Mouse (Mus musculus) midbrain, postnatal 0 days (tissue): ENCODE data around the gene C2cd4c. TPM values are rescaled to one million over a fixed set of nuclear protein-coding genes. Genes with fewer than 3 reads are reported as not detected.

Experiments used
- ATAC-seq: fragments of 200-750 bp; cut with Nextera tagmentation; 2 replicates; pipeline ENCODE4 v1.8.0; 2017; ENCODE audit warnings: moderate number of reproducible peaks, mild to moderate bottlenecking, moderate TSS enrichment, moderate library complexity; ENCODE audit not compliant: low FRiP score
- DNase-seq: peaks from one replicate; pipeline ENCODE4 v3.0.0-alpha.2; 2015; ENCODE audit warnings: low spot score
- H3K27ac ChIP-seq: fragments of 300-500 bp; sonication (generic); 2 replicates; pipeline ENCODE4 v1.5.1; 2014; ENCODE audit warnings: low read depth, mild to moderate bottlenecking, low read length, mixed read lengths
- H3K27me3 ChIP-seq: fragments of 300-500 bp; sonication (generic); 2 replicates; pipeline ENCODE4 v1.6.1; 2014; ENCODE audit warnings: low read length, control low read depth, mixed read lengths; ENCODE audit not compliant: insufficient read depth
- H3K36me3 ChIP-seq: fragments of 300-500 bp; sonication (generic); 2 replicates; pipeline ENCODE4 v1.6.1; 2014; ENCODE audit warnings: low read length, control low read depth, mixed read lengths; ENCODE audit not compliant: insufficient read depth
- H3K4me1 ChIP-seq: fragments of 300-500 bp; sonication (generic); 2 replicates; pipeline ENCODE4 v1.6.1; 2014; ENCODE audit warnings: mild to moderate bottlenecking, control low read depth, antibody characterized with exemption, low read length, mixed read lengths; ENCODE audit not compliant: insufficient read depth
- H3K4me2 ChIP-seq: fragments of 300-500 bp; sonication (generic); 2 replicates; pipeline ENCODE4 v1.6.1; 2014; ENCODE audit warnings: low read depth, mild to moderate bottlenecking, low read length, mixed read lengths; ENCODE audit not compliant: poor library complexity, severe bottlenecking
- H3K4me3 ChIP-seq: fragments of 300-500 bp; sonication (generic); 2 replicates; pipeline ENCODE4 v1.5.1; 2014; ENCODE audit warnings: low read depth, mild to moderate bottlenecking, low read length, moderate library complexity
- H3K9ac ChIP-seq: fragments of 300-500 bp; sonication (generic); replicated peaks from 2 replicates; pipeline ENCODE4 v1.6.1; 2014; ENCODE audit warnings: mild to moderate bottlenecking, low read length, moderate library complexity, mixed read lengths; ENCODE audit not compliant: poor library complexity, severe bottlenecking
- H3K9me3 ChIP-seq: fragments of 300-500 bp; sonication (generic); 2 replicates; pipeline ENCODE4 v1.6.1; 2016; ENCODE audit warnings: low read length, control low read depth
- CTCF ChIP-seq: IDR thresholded peaks from 2 replicates; pipeline ENCODE4 v1.5.1; 2016; ENCODE audit warnings: antibody characterized with exemption, mild to moderate bottlenecking
- WGBS: fragments of 180-500 bp; shearing (Covaris S2); extraction: QIAGEN DNeasy Blood & Tissue Kit; methylation state at CpG from one replicate; pipeline ENCODE4 v1.1.7; 2014; 5-methylcytosine and 5-hydroxymethylcytosine counted together
- polyA plus RNA-seq: library from polyadenylated mRNA; unstranded; fragments of >200 nt; fragmentation: Nextera tagmentation; extraction: Ambion mirVana; gene quantifications from 2 replicates; pipeline ENCODE4 v1.2.1, GENCODE M21; 2015
- total RNA-seq: library from RNA; depleted of rRNA; stranded (reverse); fragments of >200 nt; gene quantifications from 2 replicates; pipeline ENCODE4 v1.2.3, GENCODE M21; 2014

C2cd4c gene
- total and polyA plus RNA-seq, 2 experiments from 2014 or later: 1.7 to 43.6 TPM

GRCm38 (mm10) chr10:79633006-79633777 lies 19.4 kb upstream of the C2cd4c start:
- H3K9me3 ChIP-seq: no peaks in the 10 kb centered on the region
- no peak overlapping the region for H3K4me2 ChIP-seq
- no peak overlapping the region for H3K4me3 ChIP-seq
- ATAC-seq (no peak), DNase-seq (no peak)
- no peak overlapping the region for H3K9ac ChIP-seq
- 0 out of 2 replicates have a peak, but pooled peaks cover 3% of the 10 kb centered on the region for H3K36me3 ChIP-seq
- 83% methylated on average over 17 of the region's 17 CpGs for WGBS
- H3K27me3 ChIP-seq: no peaks in the 10 kb centered on the region
- TF ChIP-seq CTCF: no peak
- H3K4me1 ChIP-seq: peaks cover 9% of the 10 kb centered on the region; the same call in 1 of the 2 replicates
- H3K27ac ChIP-seq: no peak overlapping the region

- Histone ChIP-seq H3K27me3 (no peaks in the 10 kb centered on the region), H3K36me3 (peaks cover 7% of the 10 kb centered on the region; the same call in 1 of the 2 replicates), H3K27ac (no peak overlapping the region), H3K9me3 (no peaks in the 10 kb centered on the region), H3K4me3 (no peak overlapping the region), H3K9ac (no peak overlapping the region), H3K4me1 (peaks cover 3% of the 10 kb centered on the region; the same call in 1 of the 2 replicates), H3K4me2 (no peak overlapping the region)
- 77% methylated on average over 4 of the region's 4 CpGs for WGBS
- TF ChIP-seq CTCF: no peak
- ATAC-seq (no peak), DNase-seq (peak; percentile 85)
Observed at GRCm38 (mm10) chr10:79631432-79631831, 17.6 kb upstream of the C2cd4c start.

DNA sequence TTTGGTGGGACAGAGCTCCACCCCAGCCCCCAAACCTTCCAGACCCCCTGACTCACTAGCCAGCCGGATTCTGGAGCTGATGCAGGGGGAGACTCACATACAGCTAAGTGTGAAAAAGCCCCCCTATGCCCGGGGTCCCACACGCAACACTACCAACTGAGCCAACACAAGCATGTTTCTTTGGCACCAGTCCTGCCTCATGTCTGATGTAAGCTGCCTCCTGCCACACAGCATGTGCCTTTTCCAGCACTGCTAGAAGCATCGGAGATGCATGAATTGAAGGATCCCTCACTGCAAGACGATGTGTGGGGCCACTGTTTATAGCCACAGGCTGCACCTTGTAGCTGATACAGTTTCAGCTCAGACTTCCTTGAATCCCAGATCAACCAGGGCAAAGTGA lies 14.6 kb upstream of the C2cd4c start:
- peaks cover 29% of the 10 kb centered on the region for H3K36me3 ChIP-seq
- peak; percentile 30 for DNase-seq

DNA sequence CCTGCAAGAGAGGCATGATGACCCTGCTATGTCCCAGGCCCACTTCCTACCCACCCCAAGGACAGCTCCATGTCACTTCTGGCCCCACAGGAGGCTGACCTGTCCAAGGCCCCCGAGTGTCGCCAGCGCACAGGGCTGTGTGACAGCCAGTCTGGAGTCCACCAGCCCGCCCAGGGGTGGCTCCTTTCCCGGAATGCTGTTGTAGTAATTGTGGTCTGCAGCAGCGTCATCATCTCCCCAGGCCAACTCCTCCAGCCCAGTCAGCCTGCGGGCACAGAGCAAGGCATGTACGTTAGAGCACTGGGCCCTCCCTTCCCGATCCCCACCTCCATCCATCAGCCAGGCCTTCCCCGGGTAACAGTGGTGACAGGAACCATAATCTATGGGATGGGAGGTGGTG lies 12.3 kb upstream of the C2cd4c start:
- Histone ChIP-seq H3K4me2 (no peak overlapping the region), H3K36me3 (peaks cover 29% of the 10 kb centered on the region), H3K27ac (no peak overlapping the region), H3K4me3 (no peak overlapping the region), H3K9me3 (no peaks in the 10 kb centered on the region), H3K9ac (no peak overlapping the region), H3K27me3 (no peaks in the 10 kb centered on the region), H3K4me1 (no peaks in the 10 kb centered on the region)
- no peak for ATAC-seq
- TF ChIP-seq CTCF: no peak
- WGBS: 90% methylated on average over 10 of the region's 10 CpGs
- DNase-seq: no peak

More for the DNA sequence above, 14.6 kb upstream of the C2cd4c start:
- H3K4me2 ChIP-seq: no peak overlapping the region
- no peaks in the 10 kb centered on the region for H3K4me1 ChIP-seq
- H3K27me3 ChIP-seq: no peaks in the 10 kb centered on the region
- TF ChIP-seq CTCF: no peak
- whole genome bisulfite sequencing: 81% methylated on average over 5 of the region's 5 CpGs
- no peak overlapping the region for H3K27ac ChIP-seq
- no peak overlapping the region for H3K4me3 ChIP-seq
- no peaks in the 10 kb centered on the region for H3K9me3 ChIP-seq
- no peak for ATAC-seq
- no peak overlapping the region for H3K9ac ChIP-seq

- DNase-seq: peak; percentile 65
- 83% methylated on average over 9 of the region's 9 CpGs for WGBS
Observed at GRCm38 (mm10) chr10:79625398-79625797, 11.6 kb upstream of the C2cd4c start.

GRCm38 (mm10) chr10:79623950-79624349 lies 10.1 kb upstream of the C2cd4c start:
- no peak for TF ChIP-seq CTCF
- WGBS: 64% methylated on average over 12 of the region's 12 CpGs

More at GRCm38 (mm10) chr10:79625398-79625797, 11.6 kb upstream of the C2cd4c start:
- Histone ChIP-seq H3K27me3 (no peaks in the 10 kb centered on the region), H3K36me3 (peaks cover 29% of the 10 kb centered on the region), H3K4me3 (no peak overlapping the region), H3K9ac (no peak overlapping the region), H3K4me1 (no peaks in the 10 kb centered on the region), H3K9me3 (no peaks in the 10 kb centered on the region), H3K4me2 (no peak overlapping the region), H3K27ac (no peak overlapping the region)
- TF ChIP-seq CTCF: no peak
- ATAC-seq: no peak

More at GRCm38 (mm10) chr10:79623950-79624349, 10.1 kb upstream of the C2cd4c start:
- Histone ChIP-seq H3K27me3 (no peaks in the 10 kb centered on the region), H3K4me2 (no peak overlapping the region), H3K9ac (no peak overlapping the region), H3K36me3 (peaks cover 39% of the 10 kb centered on the region), H3K27ac (no peak overlapping the region), H3K4me1 (no peaks in the 10 kb centered on the region), H3K4me3 (no peak overlapping the region), H3K9me3 (no peaks in the 10 kb centered on the region)
- ATAC-seq (no peak), DNase-seq (no peak)
